Mouse (Mus musculus) R1 (cell line): Measurements from ENCODE around the gene Wee1.
"Not testable (repeated sequence)": the region's sequence is repeated elsewhere in the genome, so short reads cannot be mapped to it uniquely, and the experiment has no call there.

ENCODE experiments used
- DNase-seq: peaks from one replicate; pipeline ENCODE4 v3.0.0-alpha.2; 2018; ENCODE audit warnings: low read depth, low spot score

Wee1 gene

DNA sequence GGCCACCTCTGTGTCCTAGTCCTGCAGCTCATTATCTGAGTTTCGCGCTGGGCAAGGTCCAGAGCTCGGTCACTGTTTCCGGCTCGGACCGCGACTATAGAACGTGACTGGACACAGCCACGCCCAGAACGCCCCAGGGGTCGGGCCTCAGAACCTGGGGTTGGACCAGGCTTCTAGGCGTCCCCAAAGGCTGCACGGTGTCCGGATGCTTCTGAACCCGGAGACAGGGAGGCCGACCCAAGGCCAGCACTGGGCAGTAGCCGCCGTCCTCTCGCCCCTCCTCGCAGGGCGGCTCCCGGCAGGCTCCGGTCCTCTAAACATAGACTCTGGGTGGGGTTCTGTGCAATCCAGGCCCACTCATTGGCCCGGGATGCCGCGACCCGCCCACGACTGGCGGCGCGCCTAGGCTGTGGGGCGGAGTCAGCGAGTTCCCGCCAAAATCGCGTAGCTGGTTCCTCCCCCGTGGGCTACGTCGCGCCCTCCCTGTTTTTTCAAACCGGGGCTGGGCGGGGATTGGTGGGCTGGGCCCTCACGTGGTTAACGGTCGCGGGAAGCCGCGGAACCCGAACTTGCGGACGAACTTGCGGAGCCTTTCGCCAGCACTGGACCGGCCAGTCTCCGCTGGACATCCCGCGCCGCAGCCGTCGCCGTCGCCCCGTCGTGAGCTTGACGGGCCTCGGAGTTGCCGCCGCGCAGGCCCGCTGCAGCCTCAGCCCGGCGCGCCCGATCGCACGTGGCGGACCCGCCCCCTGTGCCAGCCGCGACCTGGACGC is at the start of gene Wee1:
Wee1 (plus strand) TSS at position 531 of the 773 bp plus-strand sequence.
- DNase-seq = peak; percentile 97

DNA sequence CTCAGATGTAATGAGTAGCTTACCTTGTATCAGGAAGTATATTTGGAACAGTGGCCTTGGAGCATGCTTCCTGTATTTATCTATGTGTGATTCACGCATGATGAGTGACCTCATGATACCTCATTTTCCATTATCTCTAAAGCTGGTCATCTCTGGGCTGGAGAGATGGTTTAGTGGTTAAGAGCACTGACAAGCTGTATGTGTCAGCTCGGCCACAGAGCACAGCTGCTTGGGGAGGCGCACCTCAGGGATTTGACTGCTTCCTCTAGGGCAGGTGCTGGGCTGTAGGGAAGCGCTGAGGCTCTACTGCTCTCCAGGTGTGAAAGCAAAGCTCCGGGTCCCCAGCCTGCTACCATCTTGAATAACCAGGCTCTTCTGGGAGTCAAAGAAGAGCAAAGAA is 43.7 kb upstream of the Wee1 start:
- no peak for DNase-seq

DNA sequence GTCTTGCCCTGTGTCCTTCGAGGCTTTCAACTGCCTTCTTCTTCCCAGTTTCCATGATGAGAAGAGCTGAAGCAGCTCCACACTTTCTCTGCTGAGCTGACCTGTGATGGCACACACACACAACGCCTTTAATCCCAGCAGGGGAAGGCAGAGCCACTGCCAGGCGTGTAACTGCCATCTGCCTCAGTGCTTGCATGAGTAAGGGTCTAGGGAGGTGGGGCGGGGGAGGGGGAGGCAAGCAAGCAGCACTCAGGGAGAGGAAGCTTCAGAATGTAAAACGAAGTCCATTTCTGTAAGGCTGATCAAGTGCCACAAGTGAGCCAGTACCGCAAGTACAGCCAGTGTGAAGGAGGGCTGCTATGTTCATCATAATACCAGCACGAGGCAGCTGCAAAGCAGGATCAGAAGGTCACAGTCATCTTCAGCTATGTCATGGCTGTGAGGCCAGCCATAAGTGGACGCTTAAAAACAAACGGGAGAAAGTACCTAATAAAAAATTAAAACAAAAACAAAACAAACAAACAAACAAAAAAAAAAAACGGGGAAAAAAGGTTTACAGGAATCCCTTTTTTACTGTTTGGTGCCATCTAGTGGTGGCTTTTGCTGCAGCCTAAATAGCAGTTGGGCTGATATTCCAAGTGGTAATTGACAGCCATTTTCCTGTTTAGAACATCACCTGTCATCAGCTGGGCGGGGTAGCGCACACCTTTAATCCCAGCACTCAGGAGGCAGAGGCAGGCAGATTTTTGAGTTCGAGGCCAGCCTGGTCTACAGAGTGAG is 38.3 kb upstream of the Wee1 start:
- peak; percentile 87 for DNase-seq

DNA sequence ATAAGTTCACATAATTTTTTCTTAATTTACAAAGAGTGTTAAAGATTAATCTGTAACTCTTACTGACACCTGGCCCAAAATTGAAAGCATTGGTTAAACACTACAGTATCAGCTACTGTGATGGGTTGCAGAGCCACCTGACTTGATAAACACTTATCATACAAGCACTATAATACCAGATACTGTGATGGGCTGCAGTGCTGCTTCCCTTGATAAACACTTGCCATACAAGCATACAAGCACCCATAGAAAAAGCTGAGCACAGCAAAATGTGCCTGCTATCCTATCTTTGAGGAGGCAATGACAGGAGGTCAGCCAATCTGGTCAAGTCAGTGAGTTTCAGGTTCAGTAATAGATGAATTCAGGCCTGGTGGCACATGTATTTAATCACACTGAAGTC is 36.6 kb upstream of the Wee1 start:
- no peak for DNase-seq

DNA sequence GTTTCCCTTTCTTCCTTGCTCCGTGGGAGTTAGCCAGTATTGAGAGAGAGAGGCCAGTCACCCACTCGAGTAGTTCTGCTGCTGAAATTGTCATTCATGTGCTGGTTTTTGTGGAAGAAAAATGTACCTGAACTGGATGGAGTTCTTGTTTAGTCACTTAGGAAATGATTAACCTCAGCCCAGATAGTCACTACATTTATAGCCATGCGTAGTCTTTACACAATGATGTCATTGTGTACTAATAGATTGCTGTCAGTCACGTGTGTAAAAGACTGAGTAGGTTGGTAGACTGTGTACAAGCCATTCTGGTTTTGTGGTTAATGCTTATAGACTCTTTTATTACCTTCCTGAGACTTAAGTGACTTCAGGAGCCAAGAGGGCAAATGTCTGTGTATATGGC is 33.9 kb upstream of the Wee1 start:
- no peak for DNase-seq

DNA sequence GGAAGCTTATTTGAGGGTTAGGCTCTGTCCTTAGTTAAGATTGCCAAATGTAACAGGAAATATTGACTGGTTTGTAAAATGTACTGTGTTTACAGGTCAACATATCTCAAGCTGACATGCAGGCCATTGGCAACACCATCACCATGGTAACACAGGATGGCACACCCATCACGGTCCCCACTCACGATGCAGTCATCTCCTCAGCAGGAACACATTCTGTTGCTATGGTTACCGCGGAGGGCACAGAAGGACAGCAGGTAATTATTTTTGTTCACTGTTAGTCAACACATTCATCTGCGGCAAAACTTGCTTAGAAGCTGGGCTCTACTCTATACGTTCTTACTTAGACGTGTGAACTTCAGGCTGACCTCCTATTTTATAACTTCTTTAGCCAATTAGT is 30.2 kb upstream of the Wee1 start:
- peak; percentile 34 for DNase-seq

DNA sequence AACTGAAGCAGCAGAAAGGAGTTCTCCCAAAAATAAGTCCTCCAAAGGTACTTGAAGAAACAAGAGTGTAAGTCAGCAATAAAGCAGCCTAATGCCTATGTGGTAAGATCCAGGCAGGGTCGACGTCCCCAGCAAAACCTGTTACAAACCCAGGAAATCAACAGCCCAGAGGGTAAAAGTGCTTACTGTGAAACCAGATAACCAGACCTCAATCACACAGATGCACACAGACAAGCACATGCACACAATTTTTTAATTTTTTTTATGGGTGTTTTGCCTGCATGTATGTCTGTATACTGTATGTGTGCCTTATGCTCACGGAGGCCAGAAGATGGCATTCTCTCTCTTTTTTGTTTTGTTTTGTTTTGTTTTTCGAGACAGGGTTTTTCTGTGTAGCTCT is 25.5 kb upstream of the Wee1 start:
- no peak for DNase-seq

DNA sequence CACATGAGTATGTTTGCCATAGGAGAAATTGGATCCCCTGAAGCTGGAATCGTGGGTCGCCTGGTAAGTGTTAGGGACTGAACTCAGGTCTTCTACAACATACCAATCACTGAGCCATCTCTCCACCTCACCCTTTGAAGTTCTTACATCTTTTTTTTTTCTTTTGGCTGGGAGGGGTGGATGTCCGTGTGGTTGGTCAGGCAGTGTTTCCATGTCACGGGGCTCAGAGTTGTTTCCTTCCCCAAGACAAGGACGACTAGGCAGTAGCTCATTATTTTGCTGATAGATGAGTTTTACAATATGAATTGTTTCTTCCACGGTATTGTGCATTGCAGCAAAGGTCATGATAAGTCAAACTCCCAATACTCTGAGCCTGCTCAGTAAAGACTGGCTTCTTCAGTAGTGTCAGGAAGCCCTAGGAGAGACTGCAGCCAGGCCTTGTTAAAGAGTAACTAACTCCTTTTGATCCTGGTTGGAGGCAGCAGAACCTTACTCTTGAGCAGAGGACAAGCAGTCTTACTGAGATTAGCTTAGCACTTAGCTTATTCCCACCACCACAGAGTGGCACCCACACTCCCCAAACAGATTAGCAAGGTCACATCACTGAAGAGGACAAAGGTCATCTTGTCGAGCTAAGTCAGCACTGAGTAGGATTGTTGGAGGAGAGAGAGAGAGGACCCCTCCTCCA is 24.6 kb upstream of the Wee1 start:
- peak; percentile 44 for DNase-seq

DNA sequence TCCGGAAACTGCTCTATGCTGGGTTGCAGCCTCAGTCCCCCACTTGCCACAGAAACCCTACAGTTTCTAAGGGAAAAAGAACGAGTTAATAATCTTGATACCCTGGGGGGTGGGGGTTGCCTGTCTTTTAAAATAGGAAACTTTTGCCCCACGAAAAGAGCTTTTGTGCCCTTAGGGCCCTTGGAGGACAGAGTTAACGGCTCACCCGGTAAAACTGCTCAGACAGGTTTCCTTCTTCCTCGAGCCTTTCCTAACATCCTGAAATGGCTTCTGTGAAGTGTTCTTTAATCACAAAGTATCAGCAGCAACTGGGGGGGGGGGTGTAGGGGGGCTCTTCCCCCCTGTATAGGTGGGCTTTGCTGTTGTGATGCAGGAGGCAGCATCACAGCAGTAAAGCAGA is 21.0 kb upstream of the Wee1 start:
- DNase-seq = no peak

DNA sequence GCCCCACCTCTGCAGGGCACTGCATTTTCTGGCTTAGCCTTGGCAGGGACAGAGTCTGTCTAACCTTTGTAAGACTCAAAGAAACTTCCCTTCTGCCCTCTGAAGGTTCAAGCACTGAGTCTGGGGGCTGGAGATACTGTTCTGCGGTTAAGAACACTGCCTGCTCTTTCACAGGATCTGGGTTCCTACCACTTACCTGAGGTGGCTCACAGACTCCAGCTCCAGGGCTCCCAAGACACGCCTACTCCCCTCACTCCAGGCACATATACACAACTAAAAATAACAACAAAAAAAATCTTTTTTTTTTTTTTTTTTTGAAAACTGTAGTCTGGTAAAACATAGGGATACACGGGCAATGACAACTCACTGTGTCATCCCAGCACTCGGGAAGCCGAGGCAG is 20.6 kb upstream of the Wee1 start:
- DNase-seq = no peak

DNA sequence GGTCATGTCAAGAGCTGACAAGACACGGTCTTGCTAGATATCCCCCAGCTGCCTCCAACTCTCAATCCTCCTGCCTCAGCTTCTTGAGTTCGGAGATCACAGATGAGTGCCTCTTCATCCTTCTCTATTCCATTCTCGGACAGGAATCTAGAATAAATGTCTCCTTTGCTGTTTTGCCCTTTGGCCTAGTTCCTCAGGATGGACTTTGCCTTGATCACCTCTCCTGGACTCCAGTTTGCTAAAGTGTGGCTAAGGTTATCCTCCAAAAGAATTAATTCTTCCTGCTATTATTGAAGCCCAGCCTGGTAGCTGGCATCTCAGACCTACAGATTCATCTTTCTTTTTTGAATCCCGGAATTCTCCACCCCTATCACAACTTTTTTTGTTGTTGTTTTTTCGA is 16.8 kb upstream of the Wee1 start:
- no peak for DNase-seq

DNA sequence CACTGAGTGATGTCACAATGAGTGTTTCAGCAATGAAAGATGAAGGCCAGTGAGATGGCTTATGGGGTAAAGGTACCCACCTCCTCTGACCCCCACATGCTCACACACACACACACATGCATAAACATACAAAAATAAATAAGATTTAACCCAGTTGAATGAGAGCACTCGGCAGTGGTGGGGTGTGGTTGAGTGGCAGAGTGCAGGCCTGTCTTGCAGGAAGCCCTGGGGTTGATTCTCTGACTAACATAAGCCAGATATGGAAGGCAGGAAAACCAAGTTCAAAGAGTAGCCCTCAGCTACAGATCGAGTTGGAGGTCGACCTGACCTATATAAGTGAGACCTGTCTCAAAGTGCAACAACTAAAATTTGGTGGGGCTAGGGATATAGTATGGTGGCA is 15.2 kb upstream of the Wee1 start:
- DNase-seq = no peak

DNA sequence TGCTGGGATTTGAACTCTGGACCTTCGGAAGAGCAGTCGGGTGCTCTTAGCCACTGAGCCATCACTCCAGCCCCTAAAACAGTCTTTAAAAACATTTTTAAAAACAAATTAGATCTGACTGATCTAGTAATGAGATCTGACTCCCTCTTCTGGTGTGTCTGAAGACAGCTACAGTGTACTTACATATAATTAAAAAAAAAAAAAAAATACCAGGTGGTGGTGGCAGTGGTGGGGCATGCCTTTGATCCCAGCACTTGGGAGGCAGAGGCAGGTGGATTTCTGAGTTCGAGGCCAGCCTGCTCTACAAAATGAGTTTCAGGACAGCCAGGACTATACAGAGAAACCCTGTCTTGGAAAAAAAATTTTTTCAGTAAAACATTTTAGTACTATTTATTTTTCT is 13.3 kb upstream of the Wee1 start:
- DNase-seq = not testable (repeated sequence)

DNA sequence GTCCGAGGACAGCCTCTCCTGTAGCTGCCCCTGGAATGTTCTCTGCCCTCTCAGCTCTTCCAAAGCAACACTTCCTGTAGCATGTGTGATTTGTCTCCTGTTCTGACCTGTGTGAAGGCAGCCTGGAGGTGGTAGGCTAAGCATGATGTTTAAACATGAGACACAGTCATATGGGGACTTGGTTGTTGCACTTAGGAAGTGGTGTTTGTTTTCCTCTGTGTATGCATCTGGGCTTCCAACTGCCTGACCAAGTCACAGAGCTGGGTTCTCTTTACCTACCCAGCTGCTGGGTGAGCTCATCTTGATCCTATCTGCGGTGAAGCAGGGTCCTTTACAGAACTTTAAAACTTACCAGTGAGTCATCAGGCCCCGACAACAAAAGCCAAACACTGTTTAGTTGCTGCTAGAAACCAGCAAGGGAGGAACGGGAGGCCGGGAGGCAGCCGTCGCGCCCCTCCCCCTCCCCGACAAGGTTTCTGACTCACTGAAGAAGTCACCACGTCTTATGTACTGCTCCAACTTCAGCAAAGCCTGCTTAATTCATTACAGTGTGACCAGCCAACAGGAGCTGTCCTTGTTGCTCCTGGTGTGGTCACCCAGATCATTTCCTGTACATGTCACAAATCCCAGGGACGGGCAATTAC is 12.8 kb upstream of the Wee1 start:
- DNase-seq = peak; percentile 71

DNA sequence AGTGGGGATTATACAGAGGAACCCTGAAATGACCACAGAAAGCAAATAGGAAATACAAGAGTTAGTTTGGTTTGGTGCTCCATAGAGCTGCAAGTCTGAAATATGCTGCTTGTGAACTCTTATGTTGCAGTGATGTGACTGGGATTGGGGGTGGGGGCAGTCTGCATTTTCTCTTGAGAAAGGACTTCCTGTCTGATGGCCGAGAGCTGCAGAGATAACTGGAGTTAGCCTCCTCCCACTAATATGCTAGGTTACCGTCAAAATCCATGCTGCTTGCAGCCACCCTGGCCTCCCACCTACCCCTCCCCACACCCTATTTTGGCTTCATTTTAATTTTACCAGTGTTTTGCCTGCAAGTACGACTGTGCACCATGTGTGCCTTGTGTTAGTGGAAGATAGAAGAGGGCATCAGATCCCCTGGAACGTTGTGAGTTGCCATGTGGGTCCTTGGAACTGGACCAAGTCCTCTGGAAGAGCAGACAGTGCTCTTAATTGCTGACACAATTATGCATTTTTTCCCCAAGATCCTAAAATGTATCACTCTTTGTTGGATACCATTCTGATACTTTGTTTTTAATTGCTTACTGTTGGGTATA is 11.7 kb upstream of the Wee1 start:
- no peak for DNase-seq

DNA sequence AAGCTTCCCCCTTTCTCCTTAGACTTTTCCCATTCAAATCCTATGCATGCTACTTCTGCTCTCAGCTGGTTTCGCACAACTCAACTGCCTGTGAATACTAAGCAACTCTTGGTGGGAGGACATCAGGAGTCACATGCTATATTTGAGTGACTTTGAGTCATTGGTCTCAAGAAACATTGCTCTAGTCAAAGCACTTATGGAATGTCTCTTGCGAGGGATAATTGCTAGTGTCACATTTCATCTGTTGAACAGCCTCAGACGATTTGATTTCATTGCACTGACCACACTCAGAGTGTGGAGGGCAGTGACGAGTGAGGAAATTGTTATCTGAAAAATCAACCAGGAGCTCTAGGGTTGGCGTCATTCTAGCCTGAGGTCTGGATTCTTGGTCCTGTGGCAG is 7.1 kb upstream of the Wee1 start:
- DNase-seq = no peak

DNA sequence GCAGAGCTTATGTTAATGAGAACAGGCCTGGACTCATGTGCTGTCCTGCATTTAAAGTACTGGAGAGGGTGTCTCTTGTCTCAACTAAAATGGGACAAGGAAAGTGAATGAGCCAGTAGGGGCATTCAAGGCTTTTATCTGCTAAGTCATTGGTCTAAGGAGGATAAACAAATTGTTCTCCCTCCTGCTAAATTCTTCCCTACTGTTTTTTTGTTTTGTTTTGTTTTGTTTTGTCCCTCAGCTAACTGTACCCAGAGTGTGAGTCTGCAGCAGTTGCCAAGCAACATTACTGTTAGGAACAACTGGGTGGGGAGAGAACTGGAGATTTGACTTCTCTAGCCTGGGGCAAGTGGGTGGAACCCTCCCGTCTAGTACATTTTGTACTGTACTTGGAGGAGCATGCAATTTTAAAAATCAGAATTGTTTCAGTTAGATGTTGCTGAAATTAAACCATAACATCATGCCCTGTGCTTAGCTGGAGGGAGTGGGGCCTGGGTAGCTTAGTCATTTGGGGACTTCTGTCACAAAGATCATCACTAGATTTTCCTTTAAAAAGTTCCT is 5.0 kb upstream of the Wee1 start:
- peak; percentile 99 for DNase-seq

DNA sequence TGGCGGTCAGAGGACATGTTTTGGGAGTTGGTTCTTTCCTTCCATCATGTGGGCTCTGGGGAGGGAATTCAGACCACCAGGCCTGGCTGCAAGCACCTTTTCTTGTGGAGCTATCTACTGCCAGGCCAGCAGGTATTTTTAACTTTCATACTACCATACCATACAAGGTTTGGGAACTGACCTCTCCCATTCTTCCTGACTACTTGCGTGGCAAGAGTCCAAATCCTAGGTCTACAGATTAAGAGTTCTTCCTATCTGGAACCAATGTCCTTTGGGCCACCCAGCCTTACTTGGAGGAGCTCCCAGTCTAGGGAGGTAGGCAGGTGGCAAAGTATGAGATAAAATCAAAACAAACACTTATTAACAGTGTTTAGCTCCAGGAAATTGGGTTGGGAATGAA is 3.4 kb upstream of the Wee1 start:
- DNase-seq = no peak

DNA sequence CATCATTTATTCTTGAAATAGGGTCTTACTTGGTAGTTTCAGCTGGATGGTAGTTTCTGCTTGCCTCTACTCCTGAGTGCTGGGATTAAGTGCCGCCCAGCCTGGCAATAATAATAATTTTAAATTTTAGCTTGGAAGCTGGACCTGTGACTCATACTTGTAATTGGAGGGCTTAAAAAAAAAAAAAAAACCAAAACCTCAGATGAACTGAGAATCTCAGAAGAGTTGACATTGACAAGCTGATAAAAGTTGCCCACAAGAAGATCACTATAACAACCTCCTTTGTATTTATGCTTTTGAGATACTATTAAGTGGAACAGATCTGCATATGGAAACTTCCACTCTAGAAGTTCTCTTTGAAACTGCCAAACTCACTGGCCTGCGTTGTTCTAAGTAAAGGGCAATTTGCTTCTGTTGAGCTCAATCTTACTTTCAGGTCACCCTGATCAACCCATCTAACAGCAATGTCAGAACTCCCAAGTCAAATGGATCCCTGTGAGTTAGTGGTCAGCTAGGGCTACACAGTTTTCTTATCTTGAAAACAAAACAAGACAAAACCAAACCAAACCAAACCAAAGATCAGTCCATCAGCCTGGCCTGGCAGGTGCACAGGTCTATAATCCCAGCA is 1.6 kb upstream of the Wee1 start:
- no peak for DNase-seq

DNA sequence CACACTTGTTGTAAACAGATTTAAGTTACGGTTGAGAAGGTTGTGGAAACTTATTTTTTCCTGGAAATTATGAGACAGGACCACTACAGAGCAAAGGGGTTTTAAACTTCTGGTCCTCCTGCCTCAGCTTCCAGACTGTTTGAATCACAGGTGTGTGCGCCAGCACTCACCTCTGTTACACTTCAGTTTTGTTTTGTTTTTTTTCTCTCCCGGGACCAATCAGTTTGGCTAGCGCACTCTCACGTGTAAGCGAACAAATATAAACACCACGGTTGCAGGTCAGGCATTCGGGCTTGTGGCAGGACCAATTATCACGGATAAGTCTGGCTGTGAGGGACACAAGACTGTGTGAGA is 707 bp upstream of the Wee1 start:
- DNase-seq = peak; percentile 71

DNA sequence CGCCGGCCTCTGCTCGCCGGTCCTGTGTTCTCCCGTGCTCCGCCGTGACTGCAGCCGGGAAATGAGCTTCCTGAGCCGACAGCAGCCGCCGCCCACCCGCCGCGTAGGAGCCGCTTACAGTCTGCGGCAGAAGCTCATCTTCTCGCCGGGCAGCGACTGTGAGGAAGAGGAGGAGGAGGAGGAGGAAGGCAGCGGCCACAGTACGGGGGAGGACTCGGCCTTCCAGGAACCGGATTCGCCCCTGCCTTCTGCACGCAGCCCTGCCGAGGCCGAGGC is 381 bp downstream of the Wee1 start:
- DNase-seq = peak; percentile 71
